Mouse (Mus musculus): ENCODE results near the gene Cyp2c65. TPM values are rescaled to one million over a fixed set of nuclear protein-coding genes. Genes with fewer than 3 reads are reported as not detected.
"Not testable (repeated sequence)": the region's sequence is repeated elsewhere in the genome, so short reads cannot be mapped to it uniquely, and the experiment has no call there.

The Cyp2c65 gene
- polyA plus RNA-seq (2015; fragmentation: Nextera tagmentation; extraction: Ambion mirVana), result 19.6 and 20.8 TPM in 2 replicates

DNA sequence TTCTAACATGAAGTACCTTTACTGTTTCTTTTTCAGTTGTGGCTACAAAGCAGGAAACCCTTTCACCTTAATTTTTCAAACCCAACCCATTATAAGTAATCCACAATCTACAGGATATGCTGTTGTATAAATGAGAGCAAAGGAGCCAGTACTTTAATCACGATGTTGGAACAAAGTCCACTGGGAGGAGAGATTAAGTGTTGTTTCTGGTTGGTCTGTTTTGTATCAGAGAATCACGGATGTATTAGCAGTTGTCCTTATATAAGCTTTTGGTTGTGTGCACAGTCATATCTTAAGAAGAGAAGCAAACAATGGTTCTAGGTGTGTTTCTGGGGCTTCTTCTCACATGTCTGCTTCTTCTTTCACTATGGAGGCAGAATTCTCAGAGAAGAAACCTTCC lies at the start of gene Cyp2c65:
Gene Cyp2c65, plus strand, starts transcription at position 297 of the 400 bp plus-strand sequence.
- Histone ChIP-seq H3K4me3 (ENCODE audit: low read depth, low read length) (no peak within 1 kb of the TSS), H3K27ac (ENCODE audit: low read depth, low read length) (no peak within 1 kb of the TSS; the same call in 1 of the 2 replicates), H3K9me3 (ENCODE audit: control insufficient read depth) (no peaks in the 10 kb centered on the region), H3K36me3 (ENCODE audit: control insufficient read depth, insufficient read depth) (no peaks in the 10 kb centered on the region), H3K4me2 (replicated peaks; ENCODE audit: low read depth) (peak within 1 kb of the TSS; percentile 31), H3K4me1 (replicated peaks; ENCODE audit: control insufficient read depth, insufficient read depth, low read length) (no peaks in the 10 kb centered on the region), H3K9ac (ENCODE audit: low read depth, low read length) (no peak within 1 kb of the TSS), H3K27me3 (replicated peaks; ENCODE audit: control insufficient read depth, insufficient read depth, low read length) (no peaks in the 10 kb centered on the region)
- peak; percentile 75 for ATAC-seq
- TF ChIP-seq CTCF (IDR thresholded peaks at IDR 0.05; ENCODE audit: low read depth), result no peak
- 25% methylated on average over 2 of the region's 2 CpGs for WGBS

DNA sequence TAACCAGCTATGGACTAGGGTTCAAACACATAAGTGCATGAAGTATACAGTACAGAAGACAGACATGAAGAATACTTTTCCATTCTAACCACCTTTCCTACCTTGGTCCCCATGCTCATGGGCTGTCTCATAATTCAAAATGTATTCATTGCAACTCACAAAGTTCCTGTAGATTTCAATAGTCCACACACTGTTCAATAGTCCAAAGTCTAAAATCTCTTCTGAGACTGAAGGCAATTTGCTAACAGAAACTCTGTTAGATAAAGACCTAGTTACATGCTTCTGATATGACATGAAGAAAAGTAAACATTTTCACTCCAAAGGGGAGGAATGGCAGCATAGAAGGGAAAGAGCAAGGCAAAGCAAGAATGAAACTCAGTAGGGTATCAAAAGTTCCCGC lies 2.9 kb upstream of the Cyp2c65 start:
- H3K36me3 ChIP-seq (ENCODE audit: control insufficient read depth, insufficient read depth), result no peaks in the 10 kb centered on the region
- 89% methylated on average over 1 of the region's 1 CpGs for WGBS
- TF ChIP-seq CTCF (IDR thresholded peaks at IDR 0.05; ENCODE audit: low read depth), result no peak
- H3K9ac ChIP-seq (ENCODE audit: low read depth, low read length), result no peak overlapping the region
- ATAC-seq, result peak; percentile 71; the same call in 1 of the 2 replicates
- no peak overlapping the region for H3K4me3 ChIP-seq (ENCODE audit: low read depth, low read length)
- H3K27ac ChIP-seq (ENCODE audit: low read depth, low read length), result no peak overlapping the region
- H3K27me3 ChIP-seq (replicated peaks; ENCODE audit: control insufficient read depth, insufficient read depth, low read length), result no peaks in the 10 kb centered on the region
- H3K4me2 ChIP-seq (replicated peaks; ENCODE audit: low read depth), result no peak overlapping the region; the same call in 1 of the 2 replicates
- no peaks in the 10 kb centered on the region for H3K9me3 ChIP-seq (ENCODE audit: control insufficient read depth)
- H3K4me1 ChIP-seq (replicated peaks; ENCODE audit: control insufficient read depth, insufficient read depth, low read length), result no peaks in the 10 kb centered on the region

DNA sequence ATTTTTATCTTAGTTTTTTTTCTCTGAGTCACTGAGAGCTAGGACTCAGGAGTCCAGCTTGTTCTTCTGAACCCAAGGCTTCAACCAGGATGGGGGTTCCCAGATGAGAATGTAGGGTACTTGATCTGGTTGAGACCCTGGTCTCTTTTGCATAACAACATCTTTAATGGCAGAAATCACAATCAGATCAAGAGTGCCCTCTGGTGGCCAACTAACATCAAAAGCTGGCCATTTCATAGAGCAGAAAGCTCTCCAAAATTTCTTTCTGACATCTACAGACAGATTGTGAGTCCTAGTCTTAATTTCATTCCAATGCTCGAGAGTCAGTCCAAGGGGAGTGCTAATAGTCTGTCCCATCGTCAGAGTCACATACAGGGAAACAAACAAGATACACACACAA lies 38.0 kb downstream of the Cyp2c65 start:
- H3K4me2 ChIP-seq (replicated peaks; ENCODE audit: low read depth); H3K4me3 ChIP-seq (ENCODE audit: low read depth, low read length); H3K27ac ChIP-seq (ENCODE audit: low read depth, low read length); H3K4me1 ChIP-seq (replicated peaks; ENCODE audit: control insufficient read depth, insufficient read depth, low read length); H3K9ac ChIP-seq (ENCODE audit: low read depth, low read length); H3K9me3 ChIP-seq (ENCODE audit: control insufficient read depth); H3K27me3 ChIP-seq (replicated peaks; ENCODE audit: control insufficient read depth, insufficient read depth, low read length); ATAC-seq; H3K36me3 ChIP-seq (ENCODE audit: control insufficient read depth, insufficient read depth): not testable (repeated sequence)
- 78% methylated on average over 2 of the region's 2 CpGs for WGBS
- peak; percentile 48 for TF ChIP-seq CTCF (IDR thresholded peaks at IDR 0.05; ENCODE audit: low read depth)

DNA sequence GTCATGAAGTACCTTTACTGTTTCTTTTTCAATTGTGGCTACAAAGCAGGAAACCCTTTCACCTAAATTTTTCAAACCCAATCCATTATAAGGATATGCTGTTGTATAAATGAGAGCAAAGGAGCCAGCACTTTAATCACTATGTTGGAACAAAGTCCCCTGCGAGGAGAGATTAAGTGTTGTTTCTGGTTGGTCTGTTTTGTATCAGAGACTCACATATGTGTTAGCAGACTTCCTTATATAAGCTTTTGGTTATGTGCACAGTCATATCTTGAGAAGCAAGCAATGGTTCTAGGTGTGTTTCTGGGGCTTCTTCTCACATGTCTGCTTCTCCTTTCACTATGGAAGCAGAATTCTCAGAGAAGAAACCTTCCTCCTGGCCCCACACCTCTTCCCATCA lies 52.8 kb downstream of the Cyp2c65 start, which contains the start of gene Cyp2c66:
Gene Cyp2c66, plus strand, starts transcription at position 255 of the 400 bp plus-strand sequence.
- Histone ChIP-seq H3K4me1 (replicated peaks; ENCODE audit: control insufficient read depth, insufficient read depth, low read length) (no peaks in the 10 kb centered on the region), H3K27ac (ENCODE audit: low read depth, low read length) (no peak within 1 kb of the TSS), H3K4me3 (ENCODE audit: low read depth, low read length) (no peak within 1 kb of the TSS), H3K9ac (ENCODE audit: low read depth, low read length) (no peak within 1 kb of the TSS), H3K9me3 (ENCODE audit: control insufficient read depth) (no peaks in the 10 kb centered on the region), H3K27me3 (replicated peaks; ENCODE audit: control insufficient read depth, insufficient read depth, low read length) (no peaks in the 10 kb centered on the region), H3K36me3 (ENCODE audit: control insufficient read depth, insufficient read depth) (no peaks in the 10 kb centered on the region), H3K4me2 (replicated peaks; ENCODE audit: low read depth) (0 out of 2 replicates have a peak within 1 kb of the TSS, but pooled peaks have one; percentile 6)
- TF ChIP-seq CTCF (IDR thresholded peaks at IDR 0.05; ENCODE audit: low read depth), result no peak
- WGBS, result 60% methylated on average over 1 of the region's 1 CpGs
- peak; percentile 78 for ATAC-seq

Other genes with a start within 250 kb of the Cyp2c65 start
- gene Noc3l, start 241.8 kb upstream of the Cyp2c65 start, polyA plus RNA-seq (2015; fragmentation: Nextera tagmentation; extraction: Ambion mirVana), result 2.0 and 2.4 TPM in 2 replicates
- 1.9 and 2.2 TPM in 2 replicates for gene Tbc1d12, start 224.4 kb upstream of the Cyp2c65 start, polyA plus RNA-seq (2015; fragmentation: Nextera tagmentation; extraction: Ambion mirVana)
- gene Hells, start 130.1 kb upstream of the Cyp2c65 start, polyA plus RNA-seq (2015; fragmentation: Nextera tagmentation; extraction: Ambion mirVana), result 14.6 and 18.7 TPM in 2 replicates
- gene Cyp2c55, start 54.0 kb upstream of the Cyp2c65 start, polyA plus RNA-seq (2015; fragmentation: Nextera tagmentation; extraction: Ambion mirVana), result 3.1 and 12.9 TPM in 2 replicates
- 2.0 and 3.1 TPM in 2 replicates for gene Cyp2c66, start 52.9 kb downstream of the Cyp2c65 start, polyA plus RNA-seq (2015; fragmentation: Nextera tagmentation; extraction: Ambion mirVana)
- not detected in 2 replicates for gene Cyp2c29, start 208.4 kb downstream of the Cyp2c65 start, polyA plus RNA-seq (2015; fragmentation: Nextera tagmentation; extraction: Ambion mirVana)